Mouse (Mus musculus) heart, postnatal 0 days (tissue): ENCODE measurements around the gene Zfhx3.

Experiments used
- CTCF ChIP-seq: IDR thresholded peaks from 2 replicates; pipeline ENCODE4 v1.5.1; 2016; ENCODE audit warnings: antibody characterized with exemption, control low read depth, low read depth
- EP300 ChIP-seq: IDR thresholded peaks from 2 replicates; pipeline ENCODE4 v1.6.1; 2016; ENCODE audit warnings: antibody characterized with exemption, low read depth

GRCm38 (mm10) chr8:107957566-107957965 is 15.1 kb downstream of the Zfhx3 start:
- no peak for TF ChIP-seq CTCF
- TF ChIP-seq EP300 = no peak
